Mouse (Mus musculus): ENCODE results near the gene Mcrip2. TPM values are rescaled to one million over a fixed set of nuclear protein-coding genes. Genes with fewer than 3 reads are reported as not detected.

The Mcrip2 gene
- polyA plus RNA-seq, 1 experiment from 2014 or later: 52.4 TPM

DNA sequence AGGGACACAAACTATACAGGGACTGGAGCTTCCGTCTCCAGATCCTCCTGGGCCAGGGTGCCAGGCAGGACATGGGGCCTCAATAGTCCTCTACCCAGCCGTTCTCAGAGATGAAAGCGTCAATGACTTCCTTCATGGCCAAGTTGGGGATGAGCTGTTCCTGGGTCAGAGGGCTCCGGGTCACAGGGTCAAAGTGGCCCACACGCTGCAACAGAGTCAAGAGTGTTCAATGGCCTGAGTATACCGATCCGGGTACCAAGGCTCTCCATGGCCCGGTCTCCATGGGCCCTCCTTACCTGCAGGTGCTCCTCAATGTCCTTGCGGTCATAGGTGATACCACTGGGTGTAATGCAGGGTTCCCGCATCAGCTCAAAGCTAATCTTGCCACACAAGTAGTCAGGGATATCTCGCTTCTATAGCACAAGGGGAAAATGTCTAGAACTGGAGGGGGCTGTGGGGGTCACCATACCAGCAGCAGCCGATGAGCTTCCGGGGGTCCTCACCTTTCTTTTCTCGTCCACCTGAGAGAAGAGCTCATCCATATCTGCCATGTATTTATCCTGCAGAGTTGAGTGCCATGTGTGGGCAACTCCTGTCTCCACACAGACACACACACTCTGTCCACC lies 37.6 kb downstream of the Mcrip2 start:
- Histone ChIP-seq H3K27me3 (ENCODE audit: control insufficient read depth, insufficient read depth, low read length) (no peaks in the 10 kb centered on the region), H3K4me2 (replicated peaks; ENCODE audit: low read depth) (peak overlapping the region; percentile 88; the same call in 1 of the 2 replicates), H3K9me3 (ENCODE audit: control insufficient read depth, low read length) (no peaks in the 10 kb centered on the region), H3K27ac (replicated peaks) (0 out of 2 replicates have a peak overlapping the region, but pooled peaks have one; percentile 40), H3K4me3 (ENCODE audit: low read depth, low read length) (no peak overlapping the region), H3K4me1 (replicated peaks; ENCODE audit: control insufficient read depth, insufficient read depth) (peaks cover 24% of the 10 kb centered on the region), H3K36me3 (ENCODE audit: control insufficient read depth, insufficient read depth, low read length) (peaks cover 14% of the 10 kb centered on the region), H3K9ac (ENCODE audit: low read length) (peak overlapping the region; percentile 38; the same call in 1 of the 2 replicates)
- ATAC-seq (ENCODE audit: low FRiP score, low TSS enrichment) (no peak), DNase-seq (ENCODE audit: low spot score) (no peak)
- 84% methylated on average over 14 of the region's 14 CpGs for WGBS
- TF ChIP-seq CTCF (IDR thresholded peaks at IDR 0.05; ENCODE audit: low read depth): no peak
- no peak for TF ChIP-seq EP300 (optimal IDR thresholded peaks at IDR 0.05)

GRCm38 (mm10) chr17:25830200-25830753 lies 38.3 kb downstream of the Mcrip2 start:
- ATAC-seq (ENCODE audit: low FRiP score, low TSS enrichment) (no peak), DNase-seq (ENCODE audit: low spot score) (no peak)
- Histone ChIP-seq H3K9me3 (ENCODE audit: control insufficient read depth, low read length) (no peaks in the 10 kb centered on the region), H3K9ac (ENCODE audit: low read length) (no peak overlapping the region), H3K4me3 (ENCODE audit: low read depth, low read length) (no peak overlapping the region), H3K36me3 (ENCODE audit: control insufficient read depth, insufficient read depth, low read length) (peaks cover 14% of the 10 kb centered on the region), H3K4me2 (replicated peaks; ENCODE audit: low read depth) (peak overlapping the region; percentile 85; the same call in 1 of the 2 replicates), H3K27ac (replicated peaks) (peak overlapping the region; percentile 92), H3K27me3 (ENCODE audit: control insufficient read depth, insufficient read depth, low read length) (no peaks in the 10 kb centered on the region), H3K4me1 (replicated peaks; ENCODE audit: control insufficient read depth, insufficient read depth) (peaks cover 22% of the 10 kb centered on the region)
- no peak for TF ChIP-seq EP300 (optimal IDR thresholded peaks at IDR 0.05)
- TF ChIP-seq CTCF (IDR thresholded peaks at IDR 0.05; ENCODE audit: low read depth): no peak
- 78% methylated on average over 4 of the region's 4 CpGs for WGBS

DNA sequence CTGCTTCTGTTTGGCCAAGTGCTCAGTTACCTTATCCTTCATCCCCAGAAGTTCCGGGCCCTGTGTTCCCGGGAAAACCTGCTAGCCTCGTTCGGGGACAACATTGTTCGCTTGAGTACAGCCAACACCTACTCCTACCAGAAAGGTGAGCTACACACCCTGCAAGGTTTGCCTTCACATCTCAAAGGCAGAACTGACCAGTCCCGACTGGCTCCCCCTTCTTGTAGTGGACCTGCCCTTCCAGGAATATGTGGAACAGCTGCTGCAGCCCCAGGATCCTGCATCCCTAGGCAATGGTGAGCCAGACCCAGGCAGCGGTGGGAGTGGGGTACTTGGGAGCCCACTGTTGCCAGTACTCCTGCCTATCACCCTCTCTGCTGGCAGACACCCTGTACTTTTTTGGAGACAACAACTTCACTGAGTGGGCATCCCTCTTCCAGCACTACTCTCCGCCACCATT lies 39.0 kb downstream of the Mcrip2 start:
- WGBS: 25% methylated on average over 8 of the region's 8 CpGs

DNA sequence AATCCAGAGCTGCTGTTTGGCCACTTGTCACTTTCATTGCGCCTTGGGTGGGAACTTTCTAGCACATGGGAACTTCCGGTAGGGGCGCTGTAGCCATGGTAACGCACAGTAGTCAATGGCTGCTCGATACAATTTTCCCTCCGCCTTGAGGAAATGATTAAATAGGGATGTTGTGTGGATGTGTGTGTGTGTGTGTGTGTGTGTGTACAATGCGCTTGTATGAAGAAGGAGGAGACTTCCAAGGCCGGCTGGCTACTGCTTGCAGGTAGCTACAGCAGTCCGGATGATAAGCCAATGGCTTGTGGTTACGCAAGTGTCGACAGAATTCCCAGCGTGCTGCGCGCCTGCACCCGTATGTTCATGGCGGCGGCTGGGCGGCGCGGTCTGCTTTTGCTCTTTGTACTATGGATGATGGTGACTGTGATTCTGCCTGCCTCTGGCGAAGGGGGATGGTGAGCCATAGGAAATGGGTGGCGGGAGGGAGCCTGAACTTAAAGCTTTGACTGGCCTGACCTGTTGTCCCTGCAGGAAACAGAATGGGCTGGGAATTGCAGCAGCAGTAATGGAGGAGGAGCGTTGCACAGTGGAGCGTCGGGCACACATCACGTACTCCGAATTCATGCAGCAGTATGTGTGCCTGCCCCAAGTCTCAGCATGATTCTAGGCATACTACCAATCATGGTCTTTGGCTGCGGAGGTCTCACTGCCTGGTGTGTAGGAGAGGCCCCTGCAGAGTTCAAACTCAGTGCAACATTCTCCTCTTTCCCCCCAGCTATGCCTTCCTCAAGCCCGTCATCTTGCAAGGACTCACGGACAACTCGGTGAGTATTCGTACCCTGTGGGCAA lies 39.6 kb downstream of the Mcrip2 start, which contains the start of gene Jmjd8:
TSS of gene Jmjd8 (plus strand) at position 156 of the 846 bp plus-strand sequence.
- peak within 1 kb of the TSS; percentile 92 for H3K27ac ChIP-seq (replicated peaks)
- H3K9ac ChIP-seq (ENCODE audit: low read length): peak within 1 kb of the TSS; percentile 68
- H3K4me3 ChIP-seq (ENCODE audit: low read depth, low read length): peak within 1 kb of the TSS; percentile 56
- TF ChIP-seq EP300 (optimal IDR thresholded peaks at IDR 0.05) (no peak), CTCF (IDR thresholded peaks at IDR 0.05; ENCODE audit: low read depth) (peak; percentile 62)
- DNase-seq (ENCODE audit: low spot score): peak; percentile 88
- H3K27me3 ChIP-seq (ENCODE audit: control insufficient read depth, insufficient read depth, low read length): no peaks in the 10 kb centered on the region
- WGBS: 2% methylated on average over 32 of the region's 32 CpGs
- H3K9me3 ChIP-seq (ENCODE audit: control insufficient read depth, low read length): no peaks in the 10 kb centered on the region
- H3K4me1 ChIP-seq (replicated peaks; ENCODE audit: control insufficient read depth, insufficient read depth): peaks cover 22% of the 10 kb centered on the region
- peak within 1 kb of the TSS; percentile 85 for H3K4me2 ChIP-seq (replicated peaks; ENCODE audit: low read depth)
- H3K36me3 ChIP-seq (ENCODE audit: control insufficient read depth, insufficient read depth, low read length): peaks cover 14% of the 10 kb centered on the region
- peak; percentile 55 for ATAC-seq (ENCODE audit: low FRiP score, low TSS enrichment)

More for the DNA sequence above, 39.0 kb downstream of the Mcrip2 start:
- Histone ChIP-seq H3K9me3 (ENCODE audit: control insufficient read depth, low read length) (no peaks in the 10 kb centered on the region), H3K4me3 (ENCODE audit: low read depth, low read length) (peak overlapping the region; percentile 56), H3K9ac (ENCODE audit: low read length) (peak overlapping the region; percentile 68), H3K27me3 (ENCODE audit: control insufficient read depth, insufficient read depth, low read length) (no peaks in the 10 kb centered on the region), H3K4me1 (replicated peaks; ENCODE audit: control insufficient read depth, insufficient read depth) (peaks cover 21% of the 10 kb centered on the region), H3K36me3 (ENCODE audit: control insufficient read depth, insufficient read depth, low read length) (peaks cover 14% of the 10 kb centered on the region), H3K4me2 (replicated peaks; ENCODE audit: low read depth) (peak overlapping the region; percentile 85), H3K27ac (replicated peaks) (peak overlapping the region; percentile 92)
- TF ChIP-seq CTCF (IDR thresholded peaks at IDR 0.05; ENCODE audit: low read depth) (no peak), EP300 (optimal IDR thresholded peaks at IDR 0.05) (no peak)
- DNase-seq (ENCODE audit: low spot score) (peak; percentile 70), ATAC-seq (ENCODE audit: low FRiP score, low TSS enrichment) (peak; percentile 3; the same call in 1 of the 2 replicates)

DNA sequence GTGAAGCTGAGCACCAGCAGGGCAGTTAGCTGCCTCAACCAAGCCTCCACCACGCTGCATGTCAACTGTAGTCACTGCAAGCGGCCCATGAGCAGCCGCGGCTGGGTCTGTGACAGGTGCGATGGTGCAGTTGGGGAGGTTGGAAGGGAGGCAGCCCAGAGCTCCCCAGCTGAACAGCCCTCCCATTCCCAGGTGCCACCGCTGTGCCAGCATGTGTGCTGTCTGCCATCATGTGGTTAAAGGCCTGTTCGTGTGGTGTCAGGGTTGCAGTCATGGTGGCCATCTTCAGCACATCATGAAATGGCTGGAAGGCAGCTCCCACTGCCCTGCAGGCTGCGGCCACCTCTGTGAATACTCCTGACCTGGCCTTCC lies 40.4 kb downstream of the Mcrip2 start:
- peak overlapping the region; percentile 92 for H3K27ac ChIP-seq (replicated peaks)

More for the DNA sequence above, 40.4 kb downstream of the Mcrip2 start:
- Histone ChIP-seq H3K9me3 (ENCODE audit: control insufficient read depth, low read length) (no peaks in the 10 kb centered on the region), H3K9ac (ENCODE audit: low read length) (peak overlapping the region; percentile 68; the same call in 1 of the 2 replicates), H3K4me1 (replicated peaks; ENCODE audit: control insufficient read depth, insufficient read depth) (peaks cover 22% of the 10 kb centered on the region), H3K27me3 (ENCODE audit: control insufficient read depth, insufficient read depth, low read length) (no peaks in the 10 kb centered on the region), H3K36me3 (ENCODE audit: control insufficient read depth, insufficient read depth, low read length) (peaks cover 14% of the 10 kb centered on the region), H3K4me3 (ENCODE audit: low read depth, low read length) (peak overlapping the region; percentile 56; the same call in 1 of the 2 replicates), H3K4me2 (replicated peaks; ENCODE audit: low read depth) (peak overlapping the region; percentile 85)
- ATAC-seq (ENCODE audit: low FRiP score, low TSS enrichment) (no peak), DNase-seq (ENCODE audit: low spot score) (no peak)
- TF ChIP-seq CTCF (IDR thresholded peaks at IDR 0.05; ENCODE audit: low read depth): no peak
- no peak for TF ChIP-seq EP300 (optimal IDR thresholded peaks at IDR 0.05)
- 83% methylated on average over 8 of the region's 8 CpGs for WGBS
